Mouse (Mus musculus) macrophage (primary cell): ENCODE results near the gene Actrt2. TPM values are rescaled to one million over a fixed set of nuclear protein-coding genes. Genes with fewer than 3 reads are reported as not detected.

ENCODE experiments used
- H3K27ac ChIP-seq: fragments of 350-480 bp; formaldehyde crosslinking; 2 replicates; pipeline ENCODE4 v1.9.0; 2021
- H3K36me3 ChIP-seq: fragments of 350-480 bp; formaldehyde crosslinking; 2 replicates; pipeline ENCODE4 v1.9.0; 2021; ENCODE audit errors: inconsistent target
- H3K4me3 ChIP-seq: fragments of 350-480 bp; formaldehyde crosslinking; 2 replicates; pipeline ENCODE4 v1.9.0; 2021; ENCODE audit errors: inconsistent target
- H3K79me2 ChIP-seq: fragments of 350-480 bp; formaldehyde crosslinking; 2 replicates; pipeline ENCODE4 v1.9.0; 2021; ENCODE audit errors: inconsistent target
- WGBS: methylation state at CpG from one replicate; pipeline ENCODE4 v1.1.7; 2026; ENCODE audit warnings: inconsistent platforms; ENCODE audit not compliant: missing documents; 5-methylcytosine and 5-hydroxymethylcytosine counted together
- polyA plus RNA-seq: library from polyadenylated mRNA; stranded (reverse); fragments of 250-400 nt; gene quantifications from 3 replicates; pipeline ENCODE4 v1.2.4, GENCODE M21; 2018; ENCODE audit warnings: inconsistent platforms

Gene Actrt2
- polyA plus RNA-seq, 1 experiment from 2014 or later, result not detected

GRCm38 (mm10) chr4:154623241-154623640 lies 44.4 kb downstream of the Actrt2 start:
- Histone ChIP-seq H3K4me3 (no peak overlapping the region), H3K27ac (no peak overlapping the region), H3K79me2 (no peaks in the 10 kb centered on the region), H3K36me3 (no peaks in the 10 kb centered on the region)
- WGBS, result 92% methylated on average over 3 of the region's 3 CpGs

GRCm38 (mm10) chr4:154622521-154622920 lies 45.1 kb downstream of the Actrt2 start:
- H3K36me3 ChIP-seq, result no peaks in the 10 kb centered on the region
- no peaks in the 10 kb centered on the region for H3K79me2 ChIP-seq

More at GRCm38 (mm10) chr4:154622521-154622920, 45.1 kb downstream of the Actrt2 start:
- Histone ChIP-seq H3K27ac (no peak overlapping the region), H3K4me3 (no peak overlapping the region)
- 92% methylated on average over 4 of the region's 4 CpGs for WGBS

Other genes with a start within 250 kb of the Actrt2 start
- 1.4 to 1.7 TPM (median 1.6 TPM) in 3 replicates for gene Prdm16, start 31.0 kb downstream of the Actrt2 start, polyA plus RNA-seq
- gene Ttc34, start 169.6 kb upstream of the Actrt2 start, polyA plus RNA-seq, result not detected in 3 replicates
- not detected in 3 replicates for gene Mmel1, start 201.7 kb upstream of the Actrt2 start, polyA plus RNA-seq
- 41.3 to 98.7 TPM (median 69.7 TPM) in 3 replicates for gene Fam213b, start 231.3 kb upstream of the Actrt2 start, polyA plus RNA-seq